Mouse (Mus musculus): Measurements from ENCODE around the gene Cma2.

GRCm38 (mm10) chr14:55943601-55944000, 7.2 kb upstream of the Cma2 start:
- TF ChIP-seq POLR2A (IDR thresholded peaks at IDR 0.05; ENCODE audit: control insufficient read depth in 1 of 2, insufficient read depth in 1 of 2, low read depth in 1 of 2, low read length in 2 of 2, poor library complexity in 1 of 2) (no peak), GABPA (IDR thresholded peaks at IDR 0.05; ENCODE audit: low read depth, low read length) (no peak), KAT2A (conservative IDR thresholded peaks at IDR 0.05; ENCODE audit: low read depth, low read length) (no peak), CTCF (IDR thresholded peaks at IDR 0.05 in 2 of 3, conservative IDR thresholded peaks at IDR 0.05 in 1 of 3; ENCODE audit: control insufficient read depth in 1 of 3, insufficient read depth in 1 of 3, low read depth in 2 of 3, low read length in 3 of 3, poor library complexity in 1 of 3, severe bottlenecking in 1 of 3) (no peak), CHD1 (IDR thresholded peaks at IDR 0.05; ENCODE audit: low read depth, low read length) (no peak), MYB (IDR thresholded peaks at IDR 0.05; ENCODE audit: low read depth, low read length) (no peak)

Measured in MEL (cell line).